Mouse (Mus musculus): ENCODE data around the gene Rnf10.

Rnf10 gene

DNA sequence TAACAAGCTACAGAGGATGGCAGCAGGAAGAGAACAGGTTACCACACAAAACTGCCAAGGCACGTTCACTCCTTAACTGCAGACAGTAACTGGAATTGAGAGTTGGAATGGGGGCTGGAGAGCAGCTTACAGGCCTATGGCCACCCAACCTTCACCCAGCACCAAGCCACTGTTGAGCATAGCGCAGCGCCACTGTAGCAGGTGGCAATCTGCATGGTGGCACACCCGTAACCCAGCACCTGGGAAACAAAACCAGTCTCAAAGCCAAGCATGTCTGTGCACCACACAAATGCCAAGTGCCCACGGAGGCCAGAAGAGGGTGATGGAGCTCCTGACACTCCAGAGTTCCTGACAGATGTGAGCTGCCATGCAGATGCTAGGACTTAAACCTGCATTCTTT, 6.4 kb downstream of the Rnf10 start:
- CTCF ChIA-PET, result interaction anchor here in 3 of 4 experiments (0.5 to 1.4 kb wide), 4 partner anchors 83 to 141 kb away, joined by 3 to 6 read pairs (median 4); no protein-coding TSS in a partner anchor
- POLR2A ChIA-PET, result interaction anchor here (0.5 to 3.6 kb wide), 16 partner anchors 8 to 209 kb away, joined by 3 to 17 read pairs (median 5); partner anchors contain the start of gene Pop5 (in 1 of the 4)

DNA sequence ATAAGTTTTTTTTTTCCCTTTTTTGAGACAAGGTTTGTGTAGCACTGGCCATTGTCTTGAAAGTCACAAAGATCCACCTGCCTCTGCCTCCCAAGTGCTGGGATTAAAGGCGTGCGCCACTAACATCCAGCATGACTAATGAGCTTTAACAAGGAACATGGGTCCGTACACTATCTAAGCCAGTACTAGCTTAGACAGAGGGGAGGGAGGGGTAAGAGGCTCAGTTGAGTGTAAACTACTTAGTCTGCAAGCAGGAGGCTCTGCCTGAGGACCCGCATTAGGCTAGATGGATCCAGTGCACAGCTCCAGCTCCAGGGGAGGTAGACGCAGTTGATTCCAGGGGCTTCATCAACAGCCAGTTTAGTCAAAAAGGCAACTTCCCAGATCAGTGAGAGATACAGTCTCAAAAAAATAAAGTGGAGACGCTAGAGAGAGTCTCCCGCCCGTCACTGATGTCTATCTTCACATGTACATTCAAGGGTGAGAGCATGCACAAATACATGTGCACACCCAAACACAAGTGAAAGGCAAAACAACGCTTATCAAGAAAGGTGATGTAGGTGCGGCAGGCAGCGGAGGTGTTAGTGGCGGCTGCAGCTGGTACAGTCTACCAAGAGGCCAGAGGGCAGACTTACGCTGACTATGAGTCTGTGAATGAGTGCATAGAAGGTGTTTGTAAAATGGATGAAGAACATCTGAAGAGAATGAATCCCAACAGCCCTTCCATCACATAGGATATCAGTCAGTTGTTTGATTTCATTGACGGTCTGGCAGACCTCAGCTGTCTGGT, 10.0 kb downstream of the Rnf10 start:
- ChIA-PET CTCF (interaction anchor here in 2 of 4 experiments (0.6 to 1.7 kb wide), 4 partner anchors 97 to 917 kb away, joined by 3 to 4 read pairs (median 3); no protein-coding TSS in a partner anchor), POLR2A (interaction anchor here (0.5 to 3.8 kb wide), 14 partner anchors 9 to 275 kb away, joined by 3 to 31 read pairs (median 3); partner anchors contain the start of genes Rnf10 (in 2 of the 4) and Dynll1 (in 1 of the 4))

DNA sequence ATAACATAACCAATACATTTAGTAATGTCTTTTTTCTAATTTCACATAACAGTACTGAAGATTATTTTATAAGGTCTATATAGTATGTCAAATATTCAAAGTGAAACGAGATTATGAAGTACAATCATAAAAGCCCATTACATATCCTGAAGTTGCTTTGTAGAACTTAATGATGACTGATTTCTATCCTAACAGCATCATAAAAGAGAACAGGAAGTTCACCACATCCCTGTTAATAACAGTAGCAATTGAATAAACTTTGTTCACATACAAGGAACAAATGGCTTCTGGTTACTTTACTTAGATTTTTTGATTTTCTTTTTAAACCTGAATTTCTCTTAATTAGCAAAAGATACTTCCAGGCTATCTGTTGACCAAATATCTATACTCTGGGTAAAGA, 10.8 kb downstream of the Rnf10 start:
- ChIA-PET POLR2A (interaction anchor here in 3 of 4 experiments (0.5 to 3.8 kb wide), 11 partner anchors 10 to 228 kb away, joined by 3 to 31 read pairs (median 5); partner anchors contain the start of genes Rnf10 (in 2 of the 3) and Dynll1 (in 1 of the 3)), CTCF (interaction anchor here in 1 of 4 experiments (0.6 kb wide), 1 partner anchor 916 kb away, joined by 3 read pairs; no protein-coding TSS in a partner anchor)

DNA sequence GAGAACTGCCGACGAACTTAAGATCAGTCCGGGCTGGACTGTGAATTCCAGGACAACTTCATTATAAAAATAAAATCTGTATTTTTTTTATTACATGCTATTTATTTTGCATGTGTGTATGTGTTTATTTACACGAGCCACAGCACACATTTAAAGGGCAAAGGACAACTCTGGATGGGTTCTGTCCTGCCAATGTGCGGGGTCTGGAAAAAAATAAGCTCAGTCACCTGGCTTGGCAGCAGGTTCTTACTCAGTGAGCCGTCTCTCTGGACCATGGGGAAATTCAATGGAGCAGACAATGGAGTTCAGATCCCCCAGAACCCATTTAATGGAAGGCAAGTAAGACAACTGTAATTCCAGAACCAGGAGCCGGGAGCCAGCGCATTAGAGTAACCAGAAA, 11.6 kb downstream of the Rnf10 start:
- ChIA-PET POLR2A (interaction anchor here (0.6 to 3.8 kb wide), 24 partner anchors 9 to 281 kb away, joined by 3 to 23 read pairs (median 4); partner anchors contain the start of genes Dynll1 (in 2 of the 4), Rnf10 (in 2 of the 4), Acads (in 1 of the 4) and Mlec (in 1 of the 4)), CTCF (interaction anchor here in 2 of 4 experiments (0.6 kb wide), 2 partner anchors 193 to 657 kb away, joined by 3 to 25 read pairs; no protein-coding TSS in a partner anchor)

DNA sequence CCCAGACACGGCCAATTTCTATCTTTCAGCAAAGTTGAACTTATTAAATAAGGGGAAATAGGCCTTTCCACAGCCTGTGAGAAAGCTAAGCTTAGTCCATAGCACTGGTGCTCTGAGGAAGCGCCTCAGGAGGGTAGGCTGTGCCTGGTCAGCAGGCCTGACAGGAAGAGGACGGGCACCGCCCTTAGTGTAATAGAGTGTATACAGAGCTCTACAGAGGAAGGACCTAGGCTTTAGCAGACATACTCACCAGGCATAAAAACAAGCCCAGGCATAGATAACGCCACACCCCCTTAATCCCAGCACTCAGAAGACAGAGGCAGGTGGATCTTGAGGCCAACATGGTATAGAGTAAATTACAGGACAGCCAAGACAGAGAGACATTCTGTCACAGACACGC, 12.3 kb downstream of the Rnf10 start:
- ChIA-PET POLR2A (interaction anchor here in 3 of 4 experiments (0.6 to 2.3 kb wide), 26 partner anchors 8 to 506 kb away, joined by 3 to 19 read pairs (median 4); partner anchors contain the start of genes Dynll1 (in 2 of the 3), Acads (in 1 of the 3), Mlec (in 1 of the 3) and Pop5 (in 1 of the 3)), CTCF (interaction anchor here in 3 of 4 experiments (0.5 to 1.0 kb wide), 5 partner anchors 14 to 194 kb away, joined by 3 to 26 read pairs (median 4); no protein-coding TSS in a partner anchor)

DNA sequence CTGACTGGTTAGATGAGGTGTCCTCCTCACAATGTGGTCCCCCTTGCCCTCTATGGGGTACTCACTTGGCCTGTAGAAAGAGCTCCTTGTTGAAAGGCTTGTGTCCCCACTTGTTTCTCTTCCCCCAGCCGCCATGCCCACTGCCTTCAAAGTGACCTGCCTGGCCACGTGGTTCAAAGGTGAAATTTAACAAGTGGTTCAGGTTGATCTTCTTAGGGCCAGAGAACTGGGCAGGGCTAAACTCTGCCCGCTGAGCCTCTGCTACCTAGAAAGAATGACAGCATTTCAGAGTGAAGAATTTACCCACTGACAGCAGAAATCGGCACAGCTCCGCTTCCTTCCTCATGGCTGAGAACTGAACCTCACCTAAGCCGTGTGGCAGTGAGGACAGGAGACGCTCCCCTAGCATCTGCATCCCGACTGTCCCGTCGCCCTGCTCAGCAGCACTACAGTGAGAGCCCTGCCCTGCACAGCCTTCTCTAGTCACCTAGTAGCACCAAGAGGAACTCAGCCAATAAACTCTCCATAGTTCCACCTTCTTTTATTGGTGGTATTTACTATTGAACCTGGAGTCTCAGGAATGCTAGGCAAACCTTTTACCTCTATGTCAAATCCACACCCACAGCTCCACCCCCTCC, 15.7 kb downstream of the Rnf10 start:
- CTCF ChIA-PET, result interaction anchor here in 1 of 4 experiments (0.5 kb wide), 1 partner anchor 77 kb away, joined by 3 read pairs; no protein-coding TSS in a partner anchor
- POLR2A ChIA-PET, result interaction anchor here in 3 of 4 experiments (0.6 to 4.7 kb wide), 16 partner anchors 9 to 235 kb away, joined by 3 to 26 read pairs (median 4); partner anchors contain the start of gene Rnf10 (in 2 of the 3)

DNA sequence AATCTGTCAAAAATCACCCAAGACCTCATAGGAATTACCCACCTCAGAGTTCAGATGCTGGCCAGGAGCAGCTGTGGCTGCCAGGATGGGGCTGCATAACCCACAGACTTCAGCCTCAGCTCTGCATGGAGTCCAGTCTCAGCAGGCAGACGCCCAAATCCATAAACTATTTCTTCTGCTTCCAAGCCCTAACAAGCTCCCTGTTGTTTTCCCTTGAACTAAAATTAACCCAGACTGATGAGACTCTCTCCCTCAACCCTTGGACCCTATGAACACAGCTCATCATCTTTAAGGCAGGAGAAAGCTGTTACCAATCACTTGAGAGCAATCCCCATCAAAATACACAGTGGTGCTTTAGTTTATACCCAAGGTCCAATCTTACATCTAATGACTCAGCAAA, 17.2 kb downstream of the Rnf10 start:
- ChIA-PET CTCF (interaction anchor here in 2 of 4 experiments (0.6 to 1.5 kb wide), 2 partner anchors 19 to 1030 kb away, joined by 3 to 5 read pairs; no protein-coding TSS in a partner anchor), POLR2A (interaction anchor here in 3 of 4 experiments (0.6 to 4.7 kb wide), 12 partner anchors 9 to 37 kb away, joined by 3 to 26 read pairs (median 5); partner anchors contain the start of gene Rnf10 (in 2 of the 3))

DNA sequence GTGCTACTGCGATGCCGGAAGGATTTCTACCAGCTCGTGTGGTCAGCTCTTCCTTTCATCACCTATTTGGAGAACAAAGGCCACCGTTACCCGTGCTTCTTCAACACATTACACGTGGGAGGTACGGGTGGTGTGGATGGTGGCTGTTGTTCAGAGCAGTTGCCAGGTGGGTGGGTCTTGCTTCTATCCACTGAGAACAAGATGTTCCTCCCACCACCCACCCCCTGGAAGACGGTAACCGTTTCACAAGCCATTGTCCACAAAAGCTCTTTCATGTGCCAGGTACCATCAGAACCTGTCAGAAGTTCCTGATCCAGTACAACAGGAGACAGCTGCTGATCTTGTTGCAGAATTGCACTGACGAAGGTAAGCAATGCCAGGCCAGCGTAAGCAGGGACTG, 32.5 kb downstream of the Rnf10 start:
- ChIA-PET POLR2A (interaction anchor here in 3 of 4 experiments (0.6 to 5.1 kb wide), 23 partner anchors 9 to 242 kb away, joined by 3 to 24 read pairs (median 6); partner anchors contain the start of genes Rnf10 (in 3 of the 3) and Mlec (in 1 of the 3)), CTCF (interaction anchor here in 3 of 4 experiments (0.6 to 1.9 kb wide), 11 partner anchors 10 to 510 kb away, joined by 3 to 5 read pairs (median 4); no protein-coding TSS in a partner anchor)

DNA sequence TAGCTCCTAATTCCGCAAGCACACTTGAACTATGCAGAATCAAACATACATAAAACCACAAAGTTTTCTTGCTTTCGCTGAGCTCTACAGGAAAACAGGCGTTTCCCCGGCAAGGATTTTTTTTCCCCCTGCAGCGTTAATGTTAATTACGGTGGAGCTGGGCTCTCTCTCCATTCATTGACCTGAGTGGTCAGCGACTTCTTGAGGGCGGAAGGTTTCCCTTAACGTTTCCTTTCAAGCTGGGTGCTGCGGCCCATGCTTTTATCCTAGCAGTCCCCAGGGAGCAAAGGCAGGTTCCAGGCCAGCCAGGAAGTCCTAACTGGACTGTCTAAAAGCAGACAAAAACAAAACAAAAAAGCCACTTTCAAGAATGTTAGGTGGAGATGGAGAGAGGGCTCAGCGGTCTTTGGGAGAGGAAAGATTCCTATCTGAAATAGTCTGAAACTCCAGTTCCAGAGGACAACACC, 33.9 kb downstream of the Rnf10 start:
- POLR2A ChIA-PET, result interaction anchor here in 3 of 4 experiments (0.7 to 5.1 kb wide), 20 partner anchors 8 to 121 kb away, joined by 3 to 17 read pairs (median 3); partner anchors contain the start of genes Acads (in 1 of the 3), Coq5 (in 1 of the 3), Dynll1 (in 1 of the 3) and Rnf10 (in 1 of the 3)
- CTCF ChIA-PET, result interaction anchor here in 3 of 4 experiments (0.5 to 1.0 kb wide), 4 partner anchors 48 to 226 kb away, joined by 3 to 8 read pairs (median 3); no protein-coding TSS in a partner anchor

DNA sequence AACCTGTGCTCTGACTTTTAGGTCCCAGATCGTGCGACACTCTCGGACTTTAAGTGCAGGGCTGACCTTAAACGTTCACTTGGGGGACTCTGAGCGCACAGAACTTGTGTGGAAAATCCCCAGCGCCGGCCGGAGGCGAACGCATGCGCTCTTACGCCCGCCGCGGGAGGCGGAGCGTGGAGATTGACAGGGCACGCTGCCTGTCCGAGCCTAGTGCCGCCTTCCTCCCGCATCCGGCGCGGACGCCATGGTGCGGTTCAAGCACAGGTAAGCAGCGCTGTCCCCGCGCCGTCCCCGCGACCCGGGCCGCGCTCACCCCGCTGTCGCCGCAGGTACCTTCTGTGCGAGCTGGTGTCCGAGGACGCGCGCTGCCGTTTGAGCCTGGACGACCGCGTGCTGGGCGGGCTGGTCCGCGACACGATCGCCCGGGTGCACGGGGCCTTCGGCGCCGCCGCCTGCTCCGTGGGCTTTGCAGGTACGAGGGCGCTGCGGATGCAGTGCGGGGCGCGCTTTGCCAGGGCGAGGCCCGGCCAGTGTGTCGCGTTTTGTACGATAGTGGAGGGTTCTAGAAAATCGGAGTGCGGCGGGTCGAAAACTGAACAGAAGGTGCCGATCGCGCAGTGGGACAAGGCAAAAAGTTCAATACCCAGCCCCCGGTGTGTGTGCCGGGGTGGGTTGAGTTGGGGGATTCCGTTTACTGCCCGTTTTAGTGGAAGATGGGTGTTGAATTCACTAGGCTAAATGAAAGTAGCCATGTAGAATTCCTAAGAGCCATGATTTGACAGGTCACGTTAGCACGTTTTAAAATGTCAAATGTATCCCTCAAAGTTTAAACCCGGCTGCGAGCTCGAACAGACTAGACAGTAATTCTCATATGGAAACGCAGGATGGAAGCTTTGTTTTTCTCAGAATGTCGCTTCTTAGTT, 34.6 kb downstream of the Rnf10 start:
- ChIA-PET POLR2A (interaction anchor here in 3 of 4 experiments (0.7 to 5.1 kb wide), 21 partner anchors 9 to 121 kb away, joined by 3 to 17 read pairs (median 3); partner anchors contain the start of genes Dynll1 (in 2 of the 3), Acads (in 1 of the 3), Coq5 (in 1 of the 3) and Rnf10 (in 1 of the 3)), CTCF (interaction anchor here in 2 of 4 experiments (0.5 to 1.0 kb wide), 4 partner anchors 48 to 227 kb away, joined by 3 read pairs; no protein-coding TSS in a partner anchor)

DNA sequence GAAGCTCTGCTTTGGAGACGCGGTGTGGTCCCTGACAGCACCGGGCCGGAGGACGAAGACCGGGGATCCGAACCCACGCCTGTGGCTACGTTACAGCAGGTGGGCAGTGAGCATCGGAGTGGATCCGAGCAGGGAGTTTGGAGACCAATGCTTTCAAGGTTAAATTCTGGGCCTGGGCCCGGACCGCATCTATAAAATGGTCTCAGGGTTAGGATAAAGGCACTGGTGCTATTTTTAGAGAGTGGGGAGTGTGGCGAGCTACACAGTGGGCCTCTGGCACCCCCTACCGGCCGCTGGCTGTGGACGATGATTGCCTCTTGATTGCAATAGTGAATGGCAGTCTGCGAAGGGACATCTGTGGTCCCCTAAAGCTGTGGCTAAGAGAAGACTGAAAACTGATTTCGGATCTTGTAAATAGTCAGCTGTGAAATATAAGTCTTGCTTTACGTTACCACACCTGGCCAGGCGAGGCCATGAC, 36.9 kb downstream of the Rnf10 start, which contains the start of gene Pop5:
Pop5 (plus strand) TSS at position 51 of the 478 bp plus-strand sequence.
- CTCF ChIA-PET, result interaction anchor here (0.5 to 2.2 kb wide), 47 partner anchors 11 to 1077 kb away, joined by 3 to 15 read pairs (median 4); partner anchors contain the start of genes Cabp1 (in 2 of the 4), Acads (in 1 of the 4) and Rnf10 (in 1 of the 4)
- POLR2A ChIA-PET, result interaction anchor here (0.6 to 2.1 kb wide), 40 partner anchors 10 to 1098 kb away, joined by 3 to 13 read pairs (median 4); partner anchors contain the start of genes Cabp1 (in 2 of the 4), Coq5 (in 1 of the 4), Dynll1 (in 1 of the 4) and Msi1 (in 1 of the 4)

DNA sequence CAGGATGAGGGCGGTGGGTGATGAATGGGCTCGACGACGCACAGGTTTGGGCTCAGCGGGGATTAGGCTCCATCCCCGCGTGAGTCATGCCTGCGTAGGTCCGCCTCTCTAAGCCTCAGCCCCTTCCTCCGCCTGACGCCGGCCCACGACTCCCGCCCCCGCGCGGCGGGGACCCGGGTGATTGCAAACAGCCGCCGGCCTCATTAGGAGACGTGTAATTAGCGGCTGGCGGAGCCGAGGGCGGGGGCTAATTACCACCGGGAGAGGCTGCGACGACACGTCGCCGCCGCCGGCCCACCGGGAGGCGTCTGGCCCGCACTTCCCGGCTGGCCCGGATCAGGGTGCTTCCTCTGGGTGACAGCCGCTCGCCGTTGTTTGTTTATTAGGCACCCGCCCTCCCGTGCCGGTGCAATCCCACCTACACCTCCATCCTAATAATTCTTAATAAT, 37.4 kb downstream of the Rnf10 start:
- POLR2A ChIA-PET, result interaction anchor here in 3 of 4 experiments (0.6 to 2.1 kb wide), 33 partner anchors 14 to 256 kb away, joined by 3 to 13 read pairs (median 4); partner anchors contain the start of genes Cabp1 (in 2 of the 3), Coq5 (in 1 of the 3), Dynll1 (in 1 of the 3) and Msi1 (in 1 of the 3)

DNA sequence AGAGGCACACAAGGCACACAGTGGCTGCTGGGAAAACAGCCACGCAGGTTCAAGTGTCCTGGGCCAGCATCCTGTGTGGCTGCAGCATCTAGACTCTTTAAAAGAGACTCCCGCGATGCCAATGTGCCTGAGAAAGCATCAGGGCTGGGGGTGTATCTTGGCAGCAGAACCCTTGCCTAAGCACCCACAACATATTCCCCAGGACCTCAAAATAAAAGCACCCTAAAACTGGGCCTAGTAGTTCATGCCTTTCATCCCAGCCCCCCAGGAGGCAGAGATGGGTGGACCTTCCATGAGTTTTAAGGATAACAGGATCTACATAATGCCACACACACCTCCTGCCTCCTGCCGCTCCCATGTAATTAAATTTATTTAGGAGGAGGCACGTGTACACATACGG, 38.2 kb downstream of the Rnf10 start:
- ChIA-PET POLR2A (interaction anchor here in 3 of 4 experiments (0.7 to 2.1 kb wide), 5 partner anchors 26 to 116 kb away, joined by 3 to 13 read pairs (median 4); partner anchors contain the start of gene Rnf10 (in 1 of the 3)), CTCF (interaction anchor here in 3 of 4 experiments (0.6 to 2.2 kb wide), 4 partner anchors 22 to 127 kb away, joined by 3 to 10 read pairs (median 6); no protein-coding TSS in a partner anchor)

More for the DNA sequence above, 37.4 kb downstream of the Rnf10 start:
- CTCF ChIA-PET, result interaction anchor here (0.5 to 2.2 kb wide), 42 partner anchors 11 to 1076 kb away, joined by 3 to 15 read pairs (median 4); partner anchors contain the start of genes Cabp1 (in 2 of the 4), Acads (in 1 of the 4) and Rnf10 (in 1 of the 4)

DNA sequence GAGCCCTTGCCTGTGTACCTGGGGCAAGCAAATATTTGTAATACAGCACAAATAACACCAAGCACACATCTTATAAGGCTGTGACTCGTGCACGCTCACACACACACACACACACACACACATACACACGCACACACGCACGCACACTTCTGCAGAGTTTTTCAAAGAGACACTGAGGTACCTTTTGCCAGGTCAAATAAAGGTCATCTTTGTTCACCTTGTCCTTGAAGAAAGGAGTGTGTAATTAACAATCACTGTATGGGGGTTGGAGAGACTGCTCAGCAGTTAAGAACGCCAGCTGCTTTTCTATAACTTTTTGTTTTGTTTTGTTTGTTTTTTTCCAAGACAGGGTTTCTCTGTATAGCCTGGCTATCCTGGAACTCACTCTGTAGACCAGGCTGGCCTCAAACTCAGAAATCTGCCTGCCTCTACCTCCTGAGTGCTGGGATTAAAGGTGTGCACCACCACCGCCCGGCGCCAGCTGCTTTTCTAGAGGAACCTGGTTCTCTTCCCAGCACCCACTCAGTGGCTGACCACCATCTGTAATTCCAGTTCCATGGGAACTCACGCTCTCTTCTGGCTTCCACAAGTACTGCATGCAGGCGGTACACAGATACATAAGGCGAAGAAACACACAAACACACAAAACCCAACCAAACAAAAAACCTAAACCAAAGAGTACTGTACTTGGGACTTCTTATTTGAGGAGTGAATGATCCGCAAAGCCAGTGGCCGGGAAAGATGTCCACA, 39.5 kb downstream of the Rnf10 start:
- ChIA-PET CTCF (interaction anchor here (0.5 to 3.2 kb wide), 17 partner anchors 12 to 254 kb away, joined by 3 to 16 read pairs (median 3); partner anchors contain the start of gene Coq5 (in 1 of the 4)), POLR2A (interaction anchor here in 3 of 4 experiments (0.6 to 4.4 kb wide), 51 partner anchors 9 to 773 kb away, joined by 3 to 35 read pairs (median 4); partner anchors contain the start of genes Cabp1 (in 2 of the 3), Dynll1 (in 1 of the 3), Hnf1a (in 1 of the 3) and Mlec (in 1 of the 3))

Data from embryonic stem cell, embryonic (primary cell).